Mouse (Mus musculus): ENCODE results near the gene Lancl3. TPM values are rescaled to one million over a fixed set of nuclear protein-coding genes. Genes with fewer than 3 reads are reported as not detected.
A peak's percentile ranks its signal among the peaks of the same experiment; 100 is the strongest.

The Lancl3 gene
- 1 to 10 TPM; 3.9 to 4.0 TPM for total RNA-seq (2021)

GRCm38 (mm10) chrX:9199761-9200371 lies at the start of gene Lancl3:
Gene Lancl3, plus strand, starts transcription at chrX:9199902.
- intact Hi-C loops (cut with DNase I) = loop anchor here (1.0 kb wide), 1 partner anchor 21 kb away; no protein-coding TSS in a partner anchor

GRCm38 (mm10) chrX:9179011-9179410 lies 20.7 kb upstream of the Lancl3 start:
- intact Hi-C loops (cut with DNase I) = no loop called here
- no peak for DNase-seq (ENCODE audit: low spot score)

More at GRCm38 (mm10) chrX:9199761-9200371, at the start of gene Lancl3:
- peak; percentile 13 for DNase-seq (ENCODE audit: low spot score)

GRCm38 (mm10) chrX:9181570-9181969 lies 18.1 kb upstream of the Lancl3 start:
- intact Hi-C loops (cut with DNase I) = no loop called here
- no peak for DNase-seq (ENCODE audit: low spot score)

- intact Hi-C loops (cut with DNase I) = loop anchor here (1.0 kb wide), 1 partner anchor 21 kb away; no protein-coding TSS in a partner anchor
- DNase-seq (ENCODE audit: low spot score) = no peak
Measured at GRCm38 (mm10) chrX:9200380-9200917, 747 bp downstream of the Lancl3 start.

GRCm38 (mm10) chrX:9201954-9202353 lies 2.3 kb downstream of the Lancl3 start:
- intact Hi-C loops (cut with DNase I) = no loop called here
- DNase-seq (ENCODE audit: low spot score) = no peak

GRCm38 (mm10) chrX:9202781-9203405 lies 3.2 kb downstream of the Lancl3 start:
- no peak for DNase-seq (ENCODE audit: low spot score)
- intact Hi-C loops (cut with DNase I) = no loop called here

- no peak for DNase-seq (ENCODE audit: low spot score)
Measured at GRCm38 (mm10) chrX:9205121-9205520, 5.4 kb downstream of the Lancl3 start.

GRCm38 (mm10) chrX:9216244-9216643 lies 16.5 kb downstream of the Lancl3 start:
- DNase-seq (ENCODE audit: low spot score) = no peak
- intact Hi-C loops (cut with DNase I) = no loop called here

More at GRCm38 (mm10) chrX:9205121-9205520, 5.4 kb downstream of the Lancl3 start:
- intact Hi-C loops (cut with DNase I) = no loop called here

- intact Hi-C loops (cut with DNase I) = no loop called here
- no peak for DNase-seq (ENCODE audit: low spot score)
Measured at GRCm38 (mm10) chrX:9219570-9219969, 19.9 kb downstream of the Lancl3 start.

GRCm38 (mm10) chrX:9221206-9221605 lies 21.5 kb downstream of the Lancl3 start:
- DNase-seq (ENCODE audit: low spot score) = no peak
- intact Hi-C loops (cut with DNase I) = loop anchor here (1.0 to 5.0 kb wide), 3 partner anchors 21 to 92 kb away; partner anchors contain the start of gene Xk

GRCm38 (mm10) chrX:9221736-9222135 lies 22.0 kb downstream of the Lancl3 start:
- intact Hi-C loops (cut with DNase I) = loop anchor here (1.0 to 5.0 kb wide), 3 partner anchors 21 to 93 kb away; partner anchors contain the start of gene Xk
- no peak for DNase-seq (ENCODE audit: low spot score)

GRCm38 (mm10) chrX:9222412-9223221 lies 22.9 kb downstream of the Lancl3 start:
- no peak for DNase-seq (ENCODE audit: low spot score)
- intact Hi-C loops (cut with DNase I) = loop anchor here (5.0 kb wide), 1 partner anchor 50 kb away; the partner anchor contains the start of gene Xk

- DNase-seq (ENCODE audit: low spot score) = no peak
- intact Hi-C loops (cut with DNase I) = no loop called here
Measured at GRCm38 (mm10) chrX:9227105-9227504, 27.4 kb downstream of the Lancl3 start.

GRCm38 (mm10) chrX:9240737-9241591 lies 41.3 kb downstream of the Lancl3 start:
- no peak for DNase-seq (ENCODE audit: low spot score)

GRCm38 (mm10) chrX:9243381-9243864 lies 43.7 kb downstream of the Lancl3 start:
- intact Hi-C loops (cut with DNase I) = no loop called here
- DNase-seq (ENCODE audit: low spot score) = no peak

More at GRCm38 (mm10) chrX:9240737-9241591, 41.3 kb downstream of the Lancl3 start:
- intact Hi-C loops (cut with DNase I) = no loop called here

GRCm38 (mm10) chrX:9244603-9245336 lies 45.1 kb downstream of the Lancl3 start:
- intact Hi-C loops (cut with DNase I) = no loop called here
- DNase-seq (ENCODE audit: low spot score) = no peak

- intact Hi-C loops (cut with DNase I) = no loop called here
- DNase-seq (ENCODE audit: low spot score) = no peak
Measured at GRCm38 (mm10) chrX:9248911-9249310, 49.2 kb downstream of the Lancl3 start.

- no peak for DNase-seq (ENCODE audit: low spot score)
- intact Hi-C loops (cut with DNase I) = no loop called here
Measured at GRCm38 (mm10) chrX:9253990-9254389, 54.3 kb downstream of the Lancl3 start.

All from heart, postnatal 25 days (tissue).